Mouse (Mus musculus) heart, adult 11 months (tissue): ENCODE data around the gene Dhrs7c.

Source experiments
- DNase-seq: peaks from one replicate; pipeline ENCODE4 v3.0.0; 2022

Gene Dhrs7c

DNA sequence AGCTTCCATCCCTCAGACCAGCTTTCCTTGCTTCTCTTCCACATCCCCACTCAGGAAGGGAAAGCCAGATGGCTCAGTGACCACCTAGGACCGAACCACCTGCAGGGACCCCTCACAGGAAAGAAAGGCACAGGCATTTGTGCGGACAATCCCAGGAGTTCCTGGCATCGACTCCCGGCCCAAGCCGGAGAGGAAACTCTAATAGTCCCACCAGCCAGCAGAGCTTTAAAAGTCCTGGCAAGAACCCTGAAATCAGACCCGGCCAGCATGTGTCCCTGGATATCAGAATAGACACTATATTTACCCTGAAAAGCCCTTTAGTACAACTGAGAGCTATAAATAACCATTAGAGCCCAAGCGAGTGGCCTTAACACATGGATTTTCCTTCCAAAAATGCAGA is at the start of gene Dhrs7c:
Gene Dhrs7c (plus strand): TSS at position 257 of the 400 bp plus-strand sequence.
- peak; percentile 95 for DNase-seq

DNA sequence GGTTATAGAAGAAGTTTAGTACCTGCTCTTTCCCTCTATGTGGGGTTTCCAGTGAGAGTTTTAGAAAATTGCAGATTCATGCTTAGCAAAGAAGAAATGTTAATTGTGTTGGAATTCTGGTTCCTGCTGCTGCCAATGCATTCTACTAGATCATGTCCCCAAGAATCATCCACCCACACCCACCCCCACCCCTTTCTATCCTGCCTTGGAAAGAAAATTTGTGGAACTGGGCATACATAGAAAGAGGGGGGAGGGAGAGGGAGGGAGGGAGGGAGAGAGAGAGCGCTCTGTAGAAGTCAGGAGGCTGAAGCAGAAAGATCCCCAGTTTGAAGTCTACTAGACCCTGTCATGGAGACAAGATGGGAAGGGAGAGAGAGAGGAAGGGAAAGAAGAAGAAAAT is 41.7 kb upstream of the Dhrs7c start:
- DNase-seq, result no peak

DNA sequence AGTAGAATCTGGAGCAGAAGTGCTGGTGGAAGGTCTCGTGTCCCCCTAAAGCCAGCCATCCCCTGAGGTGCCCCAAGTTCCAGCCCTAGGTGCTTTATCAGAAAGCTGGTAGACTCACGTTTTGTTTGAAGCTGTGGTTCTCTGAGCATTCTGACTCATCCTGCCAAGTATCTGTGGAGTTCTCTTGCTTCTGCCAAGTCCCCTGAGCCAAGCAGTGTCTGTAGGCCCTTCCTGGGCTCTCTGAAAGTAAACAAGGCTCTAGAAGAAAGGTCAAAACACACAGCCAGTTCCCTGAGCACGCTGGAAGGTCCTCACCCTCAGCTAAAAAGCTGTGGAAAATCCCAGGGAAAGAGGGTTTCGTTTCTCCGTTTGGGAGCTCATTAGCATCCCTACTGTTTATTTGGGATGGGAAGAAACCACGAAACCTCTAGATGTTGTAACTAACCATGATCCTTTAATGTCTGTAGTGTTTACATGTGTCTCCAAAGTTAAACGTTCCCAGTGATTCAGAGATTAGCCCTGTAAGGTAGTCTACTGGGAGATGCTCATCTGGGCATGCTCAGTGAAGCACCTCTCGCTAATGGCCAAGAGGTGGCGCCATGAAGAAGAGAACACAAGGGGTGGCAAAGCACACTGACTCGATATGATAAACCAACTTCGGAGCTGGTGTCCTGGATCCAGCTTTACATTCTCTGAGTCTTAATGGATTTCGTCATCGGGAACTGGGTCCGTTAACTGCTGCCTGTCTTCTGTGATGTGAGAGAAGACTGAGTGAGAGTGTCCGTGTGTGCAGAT is 40.4 kb upstream of the Dhrs7c start:
- no peak for DNase-seq

DNA sequence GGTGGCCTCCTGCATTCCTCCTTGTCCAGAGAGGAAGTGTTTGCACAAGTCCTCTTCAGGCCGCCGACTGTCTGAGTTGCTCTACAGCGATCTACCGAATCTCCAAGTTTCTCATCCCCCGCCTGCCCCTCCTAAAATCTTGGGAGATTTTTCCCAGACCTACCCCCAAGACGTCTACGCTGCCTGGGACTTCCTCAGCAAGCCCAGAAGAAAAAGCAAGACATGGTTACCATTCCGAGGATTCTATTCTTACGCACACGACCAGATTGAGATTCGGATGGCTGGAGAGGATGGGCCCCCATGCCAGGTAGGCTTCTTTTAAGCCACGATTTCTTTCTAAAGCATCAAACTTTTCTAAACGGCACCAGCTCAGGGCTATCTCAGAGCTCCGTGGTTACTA is 26.9 kb upstream of the Dhrs7c start, which contains the start of gene Glp2r:
Gene Glp2r (minus strand): TSS at position 101 of the 400 bp plus-strand sequence.
- no peak for DNase-seq

DNA sequence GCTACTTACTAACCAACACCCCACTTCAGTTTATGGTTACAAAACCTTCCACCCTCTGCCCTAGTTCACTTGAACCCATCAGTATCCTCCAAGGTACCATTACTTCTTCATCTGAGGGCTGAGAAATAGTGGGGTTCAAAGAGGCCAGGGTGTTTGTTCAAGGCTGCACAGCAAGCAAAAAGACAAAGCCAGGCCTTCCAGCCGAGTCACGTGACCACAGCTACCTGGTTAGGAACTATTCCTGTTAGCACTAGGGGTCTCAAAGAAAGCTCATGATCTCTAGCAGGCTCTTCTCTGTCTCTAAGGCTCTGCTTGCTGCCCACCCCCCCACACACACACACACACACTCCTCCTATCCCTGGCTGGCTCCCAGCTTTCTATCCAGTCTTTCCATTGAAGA is 26.3 kb upstream of the Dhrs7c start:
- DNase-seq, result no peak

DNA sequence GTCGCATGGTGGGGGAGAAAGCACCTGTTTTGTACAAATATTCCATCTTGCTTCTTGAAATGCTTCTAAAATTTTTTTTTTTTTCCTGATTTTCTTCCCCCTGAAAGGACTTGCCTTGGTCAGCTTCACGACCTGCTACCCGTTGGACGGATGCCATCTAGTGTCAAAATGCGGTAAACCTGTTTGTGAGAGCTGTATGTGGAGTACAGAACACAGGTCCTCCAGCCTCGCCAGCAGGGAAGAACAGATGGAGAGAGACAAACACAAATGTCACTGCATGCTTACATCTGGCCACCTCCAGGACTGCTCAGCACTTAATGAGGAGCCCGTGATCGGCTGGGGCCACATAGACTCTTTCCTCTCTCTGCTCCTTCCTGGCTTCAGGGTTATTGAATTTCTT is 25.4 kb upstream of the Dhrs7c start:
- no peak for DNase-seq

DNA sequence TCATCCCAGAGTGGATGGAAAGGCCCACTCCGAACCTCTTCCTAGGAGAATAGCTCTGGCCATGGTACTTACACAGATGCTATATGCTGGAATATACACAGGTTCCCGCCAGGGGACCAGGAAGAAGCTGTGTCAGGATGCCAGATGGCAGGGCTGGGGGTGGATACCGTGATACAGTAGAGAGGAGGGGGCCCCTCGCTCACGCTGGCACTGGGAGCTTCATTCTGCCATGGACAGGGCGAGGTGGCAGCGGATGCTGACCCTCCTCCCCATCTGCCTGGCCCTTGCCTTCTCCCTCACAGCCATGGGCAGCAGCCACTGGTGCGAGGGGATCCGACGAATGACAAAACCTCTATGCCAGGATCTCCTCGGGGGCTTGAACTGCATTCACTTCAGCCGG is 23.6 kb upstream of the Dhrs7c start, which contains the start of gene Gsg1l2:
Gene Gsg1l2 (plus strand): TSS at position 230 of the 400 bp plus-strand sequence.
- no peak for DNase-seq

DNA sequence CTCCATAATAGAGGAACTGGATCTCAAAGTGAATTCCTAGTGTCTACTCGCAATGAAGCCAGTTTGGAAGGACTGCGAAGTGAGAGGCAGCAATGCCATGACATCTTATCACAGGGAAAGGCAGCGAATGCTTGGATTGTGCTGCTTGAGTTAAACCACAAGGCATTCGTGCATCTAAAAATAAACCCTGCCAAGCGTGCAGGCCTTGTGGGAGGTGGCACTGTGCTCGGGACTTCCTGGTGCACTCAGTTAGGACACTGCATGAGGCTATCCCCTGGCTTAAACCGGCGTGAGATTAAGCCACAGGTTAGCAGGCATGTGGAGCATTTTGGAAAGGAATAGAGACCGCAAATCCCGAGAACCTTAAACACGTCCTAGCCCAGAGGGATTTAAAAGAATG is 7.8 kb upstream of the Dhrs7c start:
- DNase-seq, result peak; percentile 89

DNA sequence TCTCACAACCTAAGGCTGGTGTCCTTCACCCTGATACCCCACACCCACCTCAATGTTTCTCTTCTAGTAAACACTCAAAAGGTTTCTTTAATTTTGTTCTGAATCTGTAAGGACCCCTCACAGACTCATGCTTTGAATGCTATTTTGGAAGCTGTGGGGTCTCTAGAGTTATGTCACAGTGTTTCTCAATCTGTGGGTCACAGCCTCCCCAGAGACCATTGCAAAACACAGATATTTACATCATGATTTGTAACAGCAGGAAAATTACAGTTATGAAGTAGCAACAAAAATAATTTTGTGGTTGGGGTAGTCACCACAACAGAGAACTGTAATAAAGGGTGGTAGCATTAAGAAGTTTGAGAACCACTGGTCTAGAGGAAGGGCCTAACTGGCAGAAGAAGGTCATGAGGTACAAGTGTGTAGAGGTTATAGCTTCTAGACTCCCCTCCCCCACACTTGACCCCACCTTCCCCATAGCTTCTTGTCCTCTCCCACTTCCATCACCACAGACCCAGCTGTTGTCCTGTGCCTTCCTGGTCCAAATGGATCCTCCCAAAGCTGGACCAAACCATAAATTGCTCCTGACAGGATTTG is 2.2 kb downstream of the Dhrs7c start:
- no peak for DNase-seq

DNA sequence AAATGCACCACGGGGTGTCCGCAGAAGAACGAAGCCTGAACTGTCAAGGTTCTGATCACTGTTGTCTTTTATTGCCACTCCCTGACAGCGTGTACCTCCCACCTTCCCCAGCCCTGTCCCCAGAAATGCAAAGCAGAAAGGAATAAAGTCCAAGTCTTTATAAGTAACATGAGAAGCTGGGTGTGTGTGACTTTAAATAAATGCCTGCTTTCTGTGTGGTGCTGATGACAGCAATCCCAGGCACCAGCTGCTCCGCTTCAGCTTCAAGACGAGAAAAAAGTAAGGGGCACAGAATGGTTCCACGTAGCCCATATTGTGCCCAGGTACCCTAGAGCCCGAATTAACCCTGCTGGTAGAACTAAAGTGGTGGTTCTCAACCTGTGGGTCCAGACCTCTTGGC is 3.2 kb downstream of the Dhrs7c start:
- DNase-seq, result no peak

DNA sequence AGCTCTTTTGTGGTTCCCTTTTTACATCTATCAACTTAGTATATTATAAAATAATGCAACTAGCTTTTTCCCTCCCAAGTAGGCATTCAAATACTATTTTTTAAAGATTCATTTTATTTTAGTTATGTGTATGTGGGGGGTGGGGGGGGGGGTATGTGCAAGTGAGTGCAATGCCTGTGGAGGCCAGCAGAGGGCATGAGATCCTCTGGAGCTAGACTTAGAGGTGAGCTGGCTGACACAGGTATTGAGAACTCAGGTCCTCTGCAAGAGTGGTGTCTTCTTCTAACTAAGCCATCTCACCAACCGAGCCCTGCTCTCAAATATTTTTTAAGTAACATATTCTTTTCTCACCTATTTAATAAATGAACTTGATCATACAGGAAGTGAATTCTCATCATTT is 7.6 kb downstream of the Dhrs7c start:
- no peak for DNase-seq

DNA sequence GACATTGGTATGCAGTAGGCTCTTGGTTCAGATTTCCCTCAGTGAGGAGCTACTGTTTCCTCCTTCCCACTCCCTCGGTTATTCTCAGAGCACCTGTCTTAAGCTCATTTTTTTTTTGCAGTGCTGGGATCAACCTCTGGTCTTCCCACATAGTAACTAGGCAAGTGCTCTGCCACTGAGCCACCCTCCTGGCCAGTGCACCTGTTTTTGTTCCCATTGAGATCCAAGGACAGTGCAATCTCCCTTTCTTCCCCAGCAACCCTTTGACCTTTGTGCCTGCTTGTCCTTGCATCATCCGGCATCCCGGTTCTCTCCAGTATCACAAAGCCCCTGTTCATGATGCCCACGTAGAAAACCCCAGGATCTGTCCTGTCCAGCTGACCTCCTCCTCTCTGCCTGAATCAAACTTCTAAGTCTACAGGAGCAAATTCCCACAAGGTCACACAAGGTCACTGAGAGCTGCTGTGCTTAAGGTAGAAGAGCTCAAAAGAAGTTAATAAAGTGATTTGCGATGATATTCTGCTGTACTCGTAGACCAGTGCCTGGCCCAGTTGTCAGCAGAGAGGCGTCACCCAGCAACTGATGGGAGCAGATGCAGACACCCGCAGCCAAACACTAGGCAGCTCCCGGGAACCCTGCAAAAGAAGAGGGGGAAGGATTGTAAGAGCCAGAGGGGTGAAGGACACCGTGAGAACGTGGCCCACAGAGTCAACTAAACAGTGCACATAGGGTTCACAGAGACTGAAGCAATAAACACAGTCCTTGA is 9.0 kb downstream of the Dhrs7c start:
- no peak for DNase-seq

DNA sequence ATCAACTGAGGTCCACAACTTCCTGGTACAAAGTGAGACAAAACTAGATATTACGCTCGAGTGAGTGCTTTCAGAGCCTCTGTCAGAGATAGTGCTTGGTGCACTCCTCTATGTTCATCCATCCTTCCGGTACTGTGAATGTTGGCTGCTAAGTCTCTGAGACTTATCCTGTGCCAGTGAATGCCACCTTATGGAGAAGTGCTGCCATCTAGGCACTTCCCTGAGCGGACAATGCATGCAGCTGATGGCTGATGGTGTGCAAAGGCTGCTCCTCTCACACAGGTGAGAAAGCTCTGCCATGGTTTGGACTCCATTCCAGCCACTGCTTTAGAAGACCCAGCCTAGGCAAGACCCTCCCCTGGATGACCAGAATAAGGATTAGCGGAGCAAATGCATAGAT is 10.1 kb downstream of the Dhrs7c start:
- no peak for DNase-seq

DNA sequence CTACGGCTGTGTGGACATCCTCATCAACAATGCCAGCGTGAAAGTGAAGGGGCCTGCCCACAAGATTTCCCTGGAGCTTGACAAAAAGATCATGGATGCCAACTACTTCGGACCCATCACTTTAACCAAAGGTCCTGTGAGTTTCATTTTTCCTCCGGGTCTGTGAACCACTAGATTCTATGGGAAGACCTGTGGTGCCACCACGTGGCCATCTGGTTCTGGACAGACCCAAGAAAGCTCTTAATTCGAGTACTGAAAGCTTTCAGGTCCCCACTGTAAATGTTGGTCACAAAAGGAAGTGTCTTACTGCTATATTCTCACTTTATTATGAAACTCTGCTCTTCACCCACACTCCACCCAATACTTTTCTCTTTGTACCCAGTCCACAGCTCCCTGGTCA is 13.5 kb downstream of the Dhrs7c start:
- DNase-seq, result no peak

DNA sequence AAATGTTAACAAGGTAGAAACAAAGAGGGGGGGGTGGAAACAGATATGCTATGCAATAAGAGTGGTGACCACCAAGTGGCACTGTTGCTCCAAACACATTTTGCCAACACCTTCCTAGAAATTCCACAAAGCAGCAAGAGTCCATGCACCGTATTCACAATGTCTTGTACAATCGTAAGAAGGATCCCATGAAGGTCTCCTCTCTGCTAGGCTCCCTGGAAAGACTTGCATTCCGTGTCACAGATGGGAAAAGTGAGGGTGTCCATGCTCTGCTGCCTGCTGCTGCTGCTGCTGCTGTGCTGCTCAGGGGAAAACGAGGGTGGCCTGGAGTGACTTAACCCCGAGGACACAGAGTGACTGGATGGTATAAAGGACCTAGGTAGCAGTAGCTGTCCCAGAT is 21.6 kb downstream of the Dhrs7c start:
- DNase-seq, result no peak

DNA sequence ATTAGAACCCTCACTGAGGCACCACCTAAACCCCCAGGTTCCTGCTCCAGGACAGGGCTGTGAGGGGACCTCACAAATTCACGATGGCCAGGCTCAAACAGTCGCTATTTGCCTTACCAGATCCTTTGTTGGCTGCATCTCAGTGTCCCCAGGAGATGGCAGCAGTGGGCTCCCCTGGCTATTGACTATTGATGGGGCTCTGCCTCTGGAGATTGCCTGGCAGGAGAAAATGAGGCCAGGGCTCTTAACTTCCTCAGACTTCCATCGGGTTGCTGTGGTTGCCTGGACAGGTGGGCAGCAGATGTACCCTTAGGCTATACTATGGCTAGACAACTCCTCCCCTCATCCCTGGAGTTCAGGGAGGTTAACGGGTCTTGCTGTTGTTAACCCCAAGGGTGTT is 22.2 kb downstream of the Dhrs7c start:
- no peak for DNase-seq

DNA sequence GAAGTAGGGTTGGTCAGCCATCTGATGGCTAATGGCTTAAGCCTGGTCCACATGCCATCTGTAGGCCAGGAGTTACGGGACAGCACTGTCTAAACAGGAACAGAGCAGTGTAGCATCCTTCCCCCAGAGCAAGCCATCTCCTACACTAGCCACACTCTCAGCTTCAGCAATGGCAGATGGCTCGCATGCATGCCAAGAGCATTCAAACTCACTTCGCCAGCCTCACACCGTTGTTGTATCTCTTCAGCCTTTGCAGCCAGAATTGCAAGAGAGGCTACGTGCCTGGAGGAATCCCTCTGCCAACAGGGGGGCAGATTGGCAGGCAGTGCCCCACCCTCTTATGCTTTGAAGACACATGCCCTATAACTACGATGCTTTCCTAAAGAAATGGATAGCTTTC is 23.6 kb downstream of the Dhrs7c start:
- no peak for DNase-seq

DNA sequence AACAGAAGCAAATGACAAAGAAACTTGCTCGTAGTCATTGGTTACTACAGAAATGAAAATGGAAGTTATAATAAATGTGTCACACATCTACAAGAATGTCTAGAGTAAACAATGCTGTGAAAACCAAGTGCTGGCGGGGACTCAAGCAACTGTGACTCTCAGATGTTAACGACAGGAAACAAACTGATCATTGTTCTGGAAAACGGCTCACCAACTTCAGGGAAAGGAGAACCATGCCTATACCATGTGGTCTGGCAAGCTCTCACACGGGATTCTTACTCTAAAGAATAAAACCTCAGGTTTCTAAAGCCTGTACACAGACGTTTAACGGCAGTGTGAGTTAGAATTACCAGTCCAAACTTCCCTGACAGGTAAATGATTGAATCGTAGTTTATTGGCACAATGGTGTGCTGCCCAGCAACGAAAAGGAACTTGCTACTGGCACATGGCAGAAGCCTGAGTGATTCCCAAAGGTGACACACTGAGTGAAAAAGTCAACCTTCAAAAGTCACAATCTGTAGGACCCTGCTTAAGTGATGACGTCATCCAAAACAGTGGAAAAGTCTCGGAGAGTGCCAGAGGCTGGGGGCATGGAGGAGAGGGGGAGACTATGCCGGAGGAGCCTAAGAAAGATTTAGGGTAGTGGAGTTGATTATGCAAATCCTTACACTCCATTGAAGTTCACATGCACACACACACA is 30.5 kb downstream of the Dhrs7c start:
- DNase-seq, result no peak

DNA sequence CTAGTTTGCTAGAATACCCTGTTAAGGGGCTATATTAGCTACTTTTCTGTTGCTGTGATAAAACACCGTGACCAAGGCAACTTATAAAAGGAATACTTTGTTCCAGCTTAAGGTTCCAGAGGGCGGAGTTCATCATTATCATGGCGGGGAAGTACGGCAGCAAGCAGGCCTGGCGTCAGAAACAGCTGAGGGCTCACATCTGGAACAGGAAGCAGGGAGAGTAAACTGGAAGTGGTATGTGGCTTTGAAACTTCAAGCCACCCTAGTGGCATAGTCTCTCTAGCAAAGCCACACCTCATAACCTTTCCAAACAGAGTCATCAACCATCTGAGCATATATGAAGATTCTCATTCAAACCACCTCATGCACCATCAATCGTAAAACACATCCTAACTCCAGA is 31.5 kb downstream of the Dhrs7c start:
- DNase-seq, result no peak

DNA sequence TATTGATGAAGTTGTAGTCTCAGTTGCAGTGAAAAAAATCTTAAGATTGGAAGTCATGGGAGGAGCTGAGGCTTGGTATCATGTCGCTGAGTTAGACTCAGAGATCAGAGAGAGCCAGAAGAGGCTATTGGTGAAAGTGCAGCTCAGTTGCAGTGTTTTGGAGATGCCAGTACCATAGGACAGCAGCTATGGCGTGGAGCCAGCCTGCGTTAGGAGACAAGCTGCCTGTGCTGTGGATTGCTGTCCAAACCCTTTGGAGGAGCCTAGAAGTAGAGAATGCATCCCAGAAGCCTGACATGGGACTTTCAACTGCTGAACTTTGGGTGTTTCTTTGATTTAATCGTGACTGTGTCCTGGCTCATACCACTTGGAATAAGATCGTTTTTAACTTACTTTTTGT is 33.8 kb downstream of the Dhrs7c start:
- DNase-seq, result no peak

DNA sequence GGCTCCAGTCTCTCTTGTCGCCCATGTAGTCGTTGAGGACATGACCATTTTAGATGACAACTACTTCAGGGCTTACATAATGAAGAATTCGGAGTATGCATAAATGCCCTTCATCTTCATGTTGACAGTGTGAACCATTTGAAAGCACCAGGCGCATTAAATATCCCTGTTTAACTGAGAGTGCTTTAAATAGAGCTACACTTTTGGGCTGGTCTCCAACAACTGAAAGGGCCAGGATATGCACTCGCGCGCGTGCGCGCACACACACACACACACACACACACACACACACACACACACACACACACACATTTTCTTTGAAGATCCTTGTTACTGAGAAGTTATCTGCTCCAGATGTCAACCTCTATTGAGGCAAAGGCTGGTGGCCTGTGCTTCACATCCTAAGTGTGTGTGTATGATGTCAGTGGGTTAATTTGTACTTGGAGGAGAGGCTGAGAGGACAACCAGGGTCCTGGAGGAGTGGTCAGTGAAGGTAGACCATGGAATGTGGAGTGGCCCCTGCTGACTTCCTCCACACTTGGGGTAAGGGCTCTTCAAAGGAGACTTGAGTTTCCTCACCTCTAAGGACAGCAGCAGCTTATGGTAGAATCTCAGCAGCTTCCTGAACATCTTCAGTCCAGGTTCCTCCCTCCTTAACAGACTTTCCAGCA is 37.6 kb downstream of the Dhrs7c start:
- DNase-seq, result no peak

DNA sequence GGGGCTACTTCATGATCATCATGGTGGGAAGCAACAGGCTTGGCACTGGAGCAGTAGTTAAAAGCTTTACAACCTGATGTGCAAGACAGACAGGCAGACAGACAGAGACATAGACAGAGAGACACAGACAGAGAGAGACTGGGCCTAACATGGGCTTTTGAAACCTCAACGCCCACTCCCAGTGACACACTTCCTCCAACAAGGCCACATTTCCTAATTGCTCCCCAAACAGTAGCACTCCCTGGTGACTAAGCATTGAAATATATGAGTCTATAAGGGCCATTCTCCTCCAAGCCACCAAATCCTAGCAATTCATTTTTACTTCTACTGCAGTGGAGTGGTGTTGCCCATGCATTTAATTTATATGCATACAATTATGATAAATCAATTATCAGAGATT is 41.8 kb downstream of the Dhrs7c start:
- DNase-seq, result no peak

DNA sequence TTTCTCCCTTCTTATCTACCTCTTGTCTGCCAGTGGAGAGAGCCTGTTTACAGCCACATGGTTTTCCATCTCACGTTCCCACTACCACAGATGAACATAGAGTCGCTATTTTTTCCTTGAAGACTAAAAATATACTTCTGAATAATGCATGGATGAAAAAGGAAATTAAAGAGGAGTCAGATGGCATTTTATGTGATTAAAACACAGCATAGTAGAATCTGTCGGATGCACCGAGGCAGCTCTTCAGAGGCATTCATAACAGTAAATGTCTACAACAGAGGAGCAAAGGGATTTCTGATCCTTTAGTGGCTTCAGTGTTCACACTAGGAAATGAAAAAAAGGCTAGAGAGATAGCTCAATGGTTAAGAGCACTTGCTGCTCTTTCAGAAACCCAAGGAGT is 47.2 kb downstream of the Dhrs7c start:
- DNase-seq, result no peak
